Mouse (Mus musculus): Measurements from ENCODE around the gene Adamtsl1. TPM values are rescaled to one million over a fixed set of nuclear protein-coding genes. Genes with fewer than 3 reads are reported as not detected.

Adamtsl1 gene
- polyA plus RNA-seq, 1 experiment from 2014 or later, result 4.9 TPM

DNA sequence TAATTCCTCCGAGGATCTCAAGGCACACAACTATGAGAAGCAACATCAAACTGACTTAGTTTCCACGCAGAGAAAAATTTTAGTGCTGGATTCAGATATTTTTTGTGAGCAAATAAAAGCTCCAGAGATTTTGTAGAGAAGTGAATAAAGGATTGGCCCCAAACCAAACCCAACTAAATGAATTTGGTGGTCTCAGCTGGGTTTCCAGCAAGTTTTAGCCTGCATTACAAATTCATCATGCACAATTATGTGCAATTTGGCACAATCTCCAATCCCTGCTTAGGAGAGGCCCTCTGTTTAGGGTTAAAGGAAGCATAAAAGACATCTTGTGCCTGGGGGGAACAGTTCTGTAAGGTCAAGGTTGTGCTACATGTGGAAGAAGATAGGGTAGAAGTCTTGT lies 427.9 kb downstream of the Adamtsl1 start:
- Histone ChIP-seq H3K27me3 (ENCODE audit: control insufficient read depth, insufficient read depth, low read length) (no peaks in the 10 kb centered on the region), H3K9me3 (ENCODE audit: control insufficient read depth, low read length) (no peaks in the 10 kb centered on the region), H3K4me2 (no peak overlapping the region), H3K27ac (ENCODE audit: low read depth, low read length) (no peak overlapping the region), H3K9ac (ENCODE audit: low read length) (no peak overlapping the region), H3K4me1 (ENCODE audit: control insufficient read depth, insufficient read depth, low read length) (no peaks in the 10 kb centered on the region), H3K36me3 (ENCODE audit: control insufficient read depth, insufficient read depth, low read length) (no peaks in the 10 kb centered on the region), H3K4me3 (ENCODE audit: low read depth, low read length) (no peak overlapping the region)
- DNase-seq (ENCODE audit: low spot score, missing footprints) (peak; percentile 73), ATAC-seq (ENCODE audit: low FRiP score) (no peak)
- WGBS, result 91% methylated on average over 2 of the region's 2 CpGs

DNA sequence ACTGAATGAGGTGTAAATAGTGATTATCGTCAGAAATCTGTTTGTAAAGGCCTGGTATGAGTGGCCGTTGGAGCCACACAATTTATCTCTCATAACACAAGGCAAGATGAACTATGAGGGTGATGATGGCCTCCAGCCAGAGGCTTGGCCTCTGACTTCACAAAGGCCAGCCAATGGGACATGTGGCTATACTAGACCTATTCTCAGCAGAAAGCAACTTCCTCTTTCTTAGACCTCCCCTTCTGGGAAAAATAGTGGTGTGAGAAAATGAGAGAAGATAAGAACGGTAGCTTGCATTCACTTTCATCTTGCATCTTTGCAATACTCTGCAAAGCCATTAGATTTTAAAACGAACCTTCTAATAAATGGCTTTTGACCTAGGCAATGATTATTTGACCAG lies 439.6 kb downstream of the Adamtsl1 start:
- no peak for DNase-seq (ENCODE audit: low spot score, missing footprints)
- 90% methylated on average over 4 of the region's 4 CpGs for WGBS

DNA sequence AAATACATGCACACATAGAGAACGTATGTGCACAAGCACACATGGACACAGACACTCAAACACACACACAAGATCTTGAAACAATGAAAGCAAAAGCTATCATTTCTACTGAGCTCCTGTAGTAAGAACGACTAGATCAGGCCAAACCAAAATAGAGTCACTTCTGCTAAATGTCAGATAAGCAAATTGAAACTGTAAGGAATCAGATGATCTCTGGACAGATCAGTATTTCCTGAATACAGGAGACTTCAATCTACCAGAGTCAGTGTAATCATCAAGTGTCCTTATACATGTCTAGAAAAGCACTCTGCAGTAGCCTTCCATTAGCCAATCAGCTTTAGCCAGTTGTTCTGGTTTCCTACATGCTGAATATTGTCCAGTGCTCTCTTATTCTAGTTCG lies 441.4 kb downstream of the Adamtsl1 start:
- H3K9me3 ChIP-seq (ENCODE audit: control insufficient read depth, low read length), result no peaks in the 10 kb centered on the region
- ATAC-seq (ENCODE audit: low FRiP score), result no peak
- WGBS, result 81% methylated on average over 3 of the region's 3 CpGs
- H3K9ac ChIP-seq (ENCODE audit: low read length), result no peak overlapping the region
- no peak overlapping the region for H3K4me2 ChIP-seq
- H3K36me3 ChIP-seq (ENCODE audit: control insufficient read depth, insufficient read depth, low read length), result no peaks in the 10 kb centered on the region
- H3K4me3 ChIP-seq (ENCODE audit: low read depth, low read length), result no peak overlapping the region
- no peak overlapping the region for H3K27ac ChIP-seq (ENCODE audit: low read depth, low read length)
- no peaks in the 10 kb centered on the region for H3K4me1 ChIP-seq (ENCODE audit: control insufficient read depth, insufficient read depth, low read length)
- H3K27me3 ChIP-seq (ENCODE audit: control insufficient read depth, insufficient read depth, low read length), result no peaks in the 10 kb centered on the region
- no peak for DNase-seq (ENCODE audit: low spot score, missing footprints)

More for the DNA sequence above, 439.6 kb downstream of the Adamtsl1 start:
- Histone ChIP-seq H3K27ac (ENCODE audit: low read depth, low read length) (no peak overlapping the region), H3K27me3 (ENCODE audit: control insufficient read depth, insufficient read depth, low read length) (no peaks in the 10 kb centered on the region), H3K36me3 (ENCODE audit: control insufficient read depth, insufficient read depth, low read length) (no peaks in the 10 kb centered on the region), H3K4me1 (ENCODE audit: control insufficient read depth, insufficient read depth, low read length) (no peaks in the 10 kb centered on the region), H3K9ac (ENCODE audit: low read length) (no peak overlapping the region), H3K4me3 (ENCODE audit: low read depth, low read length) (no peak overlapping the region), H3K9me3 (ENCODE audit: control insufficient read depth, low read length) (no peaks in the 10 kb centered on the region), H3K4me2 (no peak overlapping the region)
- no peak for ATAC-seq (ENCODE audit: low FRiP score)

DNA sequence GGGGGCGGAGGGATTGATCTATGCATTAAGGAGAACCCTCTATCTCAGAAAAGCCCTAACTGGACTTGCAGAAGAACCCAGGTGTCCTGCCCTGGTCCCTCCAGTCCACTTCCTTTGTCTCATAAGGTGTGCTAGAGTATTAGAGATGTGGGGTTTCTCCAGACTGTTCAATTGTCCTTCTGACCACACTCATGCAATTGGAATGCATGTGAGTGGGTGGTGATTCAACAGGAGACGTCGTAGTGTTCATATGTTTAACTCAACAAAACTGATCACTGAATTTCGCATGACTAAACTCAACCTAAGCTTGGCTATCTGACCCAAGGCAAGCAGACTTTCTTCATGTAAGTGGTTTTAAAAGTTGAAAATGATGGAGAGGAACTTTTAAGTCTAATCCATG lies 443.3 kb downstream of the Adamtsl1 start:
- Histone ChIP-seq H3K36me3 (ENCODE audit: control insufficient read depth, insufficient read depth, low read length) (no peaks in the 10 kb centered on the region), H3K4me1 (ENCODE audit: control insufficient read depth, insufficient read depth, low read length) (no peaks in the 10 kb centered on the region), H3K9me3 (ENCODE audit: control insufficient read depth, low read length) (no peaks in the 10 kb centered on the region), H3K27ac (ENCODE audit: low read depth, low read length) (no peak overlapping the region), H3K9ac (ENCODE audit: low read length) (no peak overlapping the region), H3K4me2 (no peak overlapping the region), H3K4me3 (ENCODE audit: low read depth, low read length) (no peak overlapping the region), H3K27me3 (ENCODE audit: control insufficient read depth, insufficient read depth, low read length) (no peaks in the 10 kb centered on the region)
- ATAC-seq (ENCODE audit: low FRiP score) (no peak), DNase-seq (ENCODE audit: low spot score, missing footprints) (no peak)
- 92% methylated on average over 4 of the region's 4 CpGs for WGBS

DNA sequence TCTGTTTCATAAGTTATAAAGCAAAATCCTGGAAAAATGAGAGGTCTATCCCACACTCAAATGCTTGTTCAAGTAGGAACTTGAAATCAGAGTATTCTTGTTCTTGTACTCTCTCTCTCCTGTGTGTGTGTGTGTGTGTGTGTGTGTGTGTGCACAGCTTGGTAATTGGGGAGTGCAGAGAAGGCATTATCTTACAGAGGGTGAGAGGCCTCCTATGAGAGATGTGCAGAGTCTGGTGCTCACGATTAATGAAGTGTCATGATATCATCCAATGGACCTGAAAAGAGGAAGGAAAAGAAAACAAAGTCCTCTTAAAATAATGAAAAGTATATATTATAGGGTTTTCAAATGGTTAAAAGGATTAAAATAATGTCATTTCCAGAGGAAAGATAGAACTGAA lies 443.9 kb downstream of the Adamtsl1 start:
- Histone ChIP-seq H3K27ac (ENCODE audit: low read depth, low read length) (no peak overlapping the region), H3K9me3 (ENCODE audit: control insufficient read depth, low read length) (no peaks in the 10 kb centered on the region), H3K36me3 (ENCODE audit: control insufficient read depth, insufficient read depth, low read length) (no peaks in the 10 kb centered on the region), H3K27me3 (ENCODE audit: control insufficient read depth, insufficient read depth, low read length) (no peaks in the 10 kb centered on the region), H3K4me2 (no peak overlapping the region), H3K4me3 (ENCODE audit: low read depth, low read length) (no peak overlapping the region), H3K4me1 (ENCODE audit: control insufficient read depth, insufficient read depth, low read length) (no peaks in the 10 kb centered on the region), H3K9ac (ENCODE audit: low read length) (no peak overlapping the region)
- ATAC-seq (ENCODE audit: low FRiP score) (no peak), DNase-seq (ENCODE audit: low spot score, missing footprints) (no peak)
- WGBS, result 90% methylated on average over 1 of the region's 1 CpGs

DNA sequence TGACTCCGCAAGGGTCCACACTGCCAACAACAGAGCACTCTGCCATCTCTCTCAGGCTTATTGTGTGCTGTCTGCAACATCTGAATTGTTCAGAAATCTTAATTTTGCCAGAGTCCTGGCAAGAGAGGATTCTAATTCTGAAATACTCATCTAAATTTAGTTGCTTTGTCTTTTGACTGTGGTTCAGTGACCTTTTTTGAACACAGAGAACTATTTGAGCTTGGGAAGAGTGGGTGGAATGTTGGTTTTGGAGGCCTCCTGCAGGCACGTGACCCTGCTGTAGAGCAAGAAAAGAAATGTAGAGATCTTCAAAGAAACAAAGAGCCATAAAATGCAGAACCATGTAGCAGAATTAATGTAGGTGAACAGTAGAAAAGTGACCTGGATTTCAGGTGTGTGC lies 445.0 kb downstream of the Adamtsl1 start:
- H3K36me3 ChIP-seq (ENCODE audit: control insufficient read depth, insufficient read depth, low read length), result no peaks in the 10 kb centered on the region
- no peak for ATAC-seq (ENCODE audit: low FRiP score)
- no peak for DNase-seq (ENCODE audit: low spot score, missing footprints)

DNA sequence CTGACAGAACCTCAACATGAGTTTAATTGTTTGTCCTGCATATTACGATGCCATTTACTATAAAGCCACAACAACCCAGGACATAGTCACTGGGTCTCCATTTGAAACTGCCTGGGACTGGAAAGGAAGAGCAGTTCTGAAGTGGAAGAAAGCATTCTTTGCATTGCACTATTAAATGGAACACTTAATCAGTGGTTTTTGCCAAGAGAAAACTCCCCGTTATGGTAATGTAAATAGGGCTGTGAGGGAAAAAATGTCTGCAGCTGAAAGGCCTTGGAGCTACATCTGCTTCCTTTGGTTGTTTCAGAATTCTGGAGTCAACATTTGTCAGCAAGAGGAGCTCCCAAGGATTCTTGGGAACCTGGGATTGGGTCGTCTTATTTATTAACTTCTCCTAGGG lies 462.2 kb downstream of the Adamtsl1 start:
- H3K9ac ChIP-seq (ENCODE audit: low read length), result no peak overlapping the region
- H3K27me3 ChIP-seq (ENCODE audit: control insufficient read depth, insufficient read depth, low read length), result no peaks in the 10 kb centered on the region
- no peaks in the 10 kb centered on the region for H3K9me3 ChIP-seq (ENCODE audit: control insufficient read depth, low read length)
- WGBS, result 85% methylated on average over 3 of the region's 3 CpGs
- no peak overlapping the region for H3K4me2 ChIP-seq
- H3K36me3 ChIP-seq (ENCODE audit: control insufficient read depth, insufficient read depth, low read length), result no peaks in the 10 kb centered on the region
- ATAC-seq (ENCODE audit: low FRiP score) (no peak), DNase-seq (ENCODE audit: low spot score, missing footprints) (no peak)
- H3K4me3 ChIP-seq (ENCODE audit: low read depth, low read length), result no peak overlapping the region
- H3K27ac ChIP-seq (ENCODE audit: low read depth, low read length), result no peak overlapping the region
- H3K4me1 ChIP-seq (ENCODE audit: control insufficient read depth, insufficient read depth, low read length), result no peaks in the 10 kb centered on the region

More for the DNA sequence above, 445.0 kb downstream of the Adamtsl1 start:
- Histone ChIP-seq H3K4me3 (ENCODE audit: low read depth, low read length) (no peak overlapping the region), H3K4me1 (ENCODE audit: control insufficient read depth, insufficient read depth, low read length) (no peaks in the 10 kb centered on the region), H3K9me3 (ENCODE audit: control insufficient read depth, low read length) (no peaks in the 10 kb centered on the region), H3K4me2 (no peak overlapping the region), H3K27ac (ENCODE audit: low read depth, low read length) (no peak overlapping the region), H3K27me3 (ENCODE audit: control insufficient read depth, insufficient read depth, low read length) (no peaks in the 10 kb centered on the region), H3K9ac (ENCODE audit: low read length) (no peak overlapping the region)
- 76% methylated on average over 2 of the region's 2 CpGs for WGBS

DNA sequence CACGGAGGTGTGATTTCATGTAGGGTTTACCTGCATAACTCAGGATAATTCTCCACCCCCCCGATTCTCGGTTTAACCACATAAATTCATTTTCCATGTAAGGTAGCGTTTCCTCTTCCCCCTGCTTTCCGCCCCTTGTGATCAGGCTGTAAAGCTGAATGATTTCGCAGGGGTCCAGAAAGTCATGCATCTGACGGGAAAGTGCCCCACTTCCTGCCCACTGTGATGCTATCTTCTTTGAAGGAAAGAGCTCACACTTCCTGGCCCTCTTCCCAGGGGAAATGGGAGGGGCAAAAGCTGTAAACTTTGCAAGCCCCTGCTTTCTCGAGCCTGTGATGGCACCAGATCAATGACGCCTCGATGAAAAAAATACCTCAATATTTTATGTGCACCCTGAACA lies 465.2 kb downstream of the Adamtsl1 start:
- H3K4me3 ChIP-seq (ENCODE audit: low read depth, low read length), result no peak overlapping the region
- H3K9me3 ChIP-seq (ENCODE audit: control insufficient read depth, low read length), result no peaks in the 10 kb centered on the region
- no peak overlapping the region for H3K9ac ChIP-seq (ENCODE audit: low read length)
- no peaks in the 10 kb centered on the region for H3K36me3 ChIP-seq (ENCODE audit: control insufficient read depth, insufficient read depth, low read length)
- H3K4me1 ChIP-seq (ENCODE audit: control insufficient read depth, insufficient read depth, low read length), result no peaks in the 10 kb centered on the region
- DNase-seq (ENCODE audit: low spot score, missing footprints) (no peak), ATAC-seq (ENCODE audit: low FRiP score) (no peak)
- no peak overlapping the region for H3K27ac ChIP-seq (ENCODE audit: low read depth, low read length)
- no peaks in the 10 kb centered on the region for H3K27me3 ChIP-seq (ENCODE audit: control insufficient read depth, insufficient read depth, low read length)
- H3K4me2 ChIP-seq, result no peak overlapping the region
- WGBS, result 86% methylated on average over 10 of the region's 10 CpGs

DNA sequence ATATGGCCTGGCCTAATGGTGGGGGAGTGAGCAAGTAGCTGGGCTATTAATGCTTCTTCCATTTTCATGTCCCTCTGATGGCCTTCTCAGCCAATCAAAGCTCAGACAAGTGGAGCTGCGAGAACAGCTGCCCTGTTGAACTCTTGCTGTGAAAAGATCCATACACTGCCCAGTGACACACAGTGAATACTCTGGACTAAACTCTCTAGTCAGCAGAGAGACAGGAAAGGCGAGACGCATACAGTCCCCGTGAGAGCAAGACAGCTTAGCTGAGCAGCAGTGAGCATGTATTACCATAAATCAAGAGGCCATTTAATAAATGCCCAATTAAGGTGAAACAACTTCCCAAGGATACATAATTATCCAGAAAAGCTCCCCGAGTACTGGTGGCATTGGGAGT lies 492.6 kb downstream of the Adamtsl1 start:
- DNase-seq (ENCODE audit: low spot score, missing footprints) (no peak), ATAC-seq (ENCODE audit: low FRiP score) (peak; percentile 73; the same call in 1 of the 2 replicates)
- H3K4me1 ChIP-seq (ENCODE audit: control insufficient read depth, insufficient read depth, low read length), result 0 out of 2 replicates have a peak, but pooled peaks cover 2% of the 10 kb centered on the region
- H3K36me3 ChIP-seq (ENCODE audit: control insufficient read depth, insufficient read depth, low read length), result no peaks in the 10 kb centered on the region
- H3K9me3 ChIP-seq (ENCODE audit: control insufficient read depth, low read length), result no peaks in the 10 kb centered on the region
- H3K4me2 ChIP-seq, result no peak overlapping the region
- H3K27me3 ChIP-seq (ENCODE audit: control insufficient read depth, insufficient read depth, low read length), result no peaks in the 10 kb centered on the region
- 58% methylated on average over 5 of the region's 5 CpGs for WGBS
- H3K9ac ChIP-seq (ENCODE audit: low read length), result no peak overlapping the region
- no peak overlapping the region for H3K4me3 ChIP-seq (ENCODE audit: low read depth, low read length)
- H3K27ac ChIP-seq (ENCODE audit: low read depth, low read length), result no peak overlapping the region

DNA sequence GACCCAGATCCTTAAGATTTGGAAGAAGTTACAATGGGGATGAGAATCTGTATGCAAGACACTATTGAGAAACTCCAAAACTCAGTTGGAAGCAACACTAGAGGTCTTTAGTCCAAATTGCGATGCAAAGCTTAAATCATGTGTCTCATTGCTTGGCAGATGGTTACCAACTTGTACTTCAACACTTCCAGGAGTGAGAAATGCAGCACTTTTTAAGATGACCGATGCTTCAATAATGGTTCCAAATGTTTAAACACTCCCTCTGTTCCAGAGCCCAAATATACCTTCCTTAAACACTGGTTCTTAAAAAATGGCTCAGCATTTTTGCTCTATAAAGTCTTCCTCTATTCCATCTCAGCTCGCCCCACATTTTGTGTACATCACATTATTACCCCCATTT lies 499.7 kb downstream of the Adamtsl1 start:
- Histone ChIP-seq H3K4me3 (ENCODE audit: low read depth, low read length) (no peak overlapping the region), H3K9ac (ENCODE audit: low read length) (no peak overlapping the region), H3K9me3 (ENCODE audit: control insufficient read depth, low read length) (no peaks in the 10 kb centered on the region), H3K27me3 (ENCODE audit: control insufficient read depth, insufficient read depth, low read length) (no peaks in the 10 kb centered on the region), H3K4me2 (no peak overlapping the region), H3K27ac (ENCODE audit: low read depth, low read length) (no peak overlapping the region), H3K36me3 (ENCODE audit: control insufficient read depth, insufficient read depth, low read length) (no peaks in the 10 kb centered on the region), H3K4me1 (ENCODE audit: control insufficient read depth, insufficient read depth, low read length) (no peaks in the 10 kb centered on the region)
- DNase-seq (ENCODE audit: low spot score, missing footprints) (no peak), ATAC-seq (ENCODE audit: low FRiP score) (no peak)
- 89% methylated on average over 3 of the region's 3 CpGs for WGBS
